Mouse (Mus musculus): ENCODE results near the gene Abr.

The Abr gene

DNA sequence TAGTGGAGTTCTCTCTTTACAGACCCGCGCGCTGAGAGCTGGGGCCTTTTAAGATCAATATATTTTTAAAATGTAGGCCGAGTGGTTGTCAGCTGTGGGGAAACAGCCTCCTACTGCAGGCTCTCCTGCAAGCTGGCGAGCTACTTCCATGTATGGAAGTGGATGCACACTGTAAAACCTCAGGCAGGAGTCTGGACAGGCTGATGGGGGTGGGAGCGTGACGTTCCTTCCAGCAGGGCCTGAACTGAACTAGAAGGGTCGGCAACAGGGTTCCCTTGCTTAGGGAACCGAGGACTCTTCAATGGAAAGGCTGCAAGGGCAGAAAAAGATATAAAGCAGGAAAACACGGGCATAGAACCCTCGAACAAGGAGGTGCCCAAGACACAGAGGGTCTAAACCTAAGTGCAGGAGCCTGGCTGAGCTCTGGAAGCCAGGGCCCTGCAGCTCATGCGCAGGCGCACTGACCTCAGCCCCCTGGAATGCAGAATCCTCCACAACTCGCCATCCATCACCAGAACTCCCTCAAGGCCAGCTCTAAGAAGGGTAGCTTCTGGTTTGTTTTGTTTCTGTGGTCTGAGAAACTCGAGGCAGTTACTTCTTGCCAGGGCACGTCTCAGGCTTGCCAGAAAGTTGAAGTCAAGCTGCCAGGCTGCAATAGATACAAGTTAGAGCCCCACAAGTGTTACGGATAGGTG is 247.5 kb downstream of the Abr start:
- DNase-seq (ENCODE audit: low spot score in 2 of 2), result no peak

DNA sequence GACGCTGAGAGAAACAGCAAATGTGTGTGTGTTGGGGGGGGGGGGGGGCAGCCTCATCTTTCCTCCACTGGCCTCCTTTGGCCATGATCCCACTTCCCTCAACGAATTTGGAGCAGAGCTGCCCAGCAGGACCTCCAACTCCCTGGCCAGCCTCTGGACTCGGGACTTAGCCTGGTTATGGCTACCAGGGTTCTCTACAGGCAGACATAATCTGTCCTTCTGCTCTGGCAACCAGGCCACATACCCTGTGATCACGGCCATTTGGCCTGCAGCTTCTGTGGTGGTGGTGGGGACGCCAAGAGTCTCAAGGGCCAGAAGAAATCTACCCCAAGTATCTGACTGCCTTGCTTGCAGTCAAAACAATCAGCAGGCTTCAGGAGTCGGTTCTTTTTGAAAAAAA is 249.6 kb downstream of the Abr start:
- DNase-seq (ENCODE audit: low spot score in 2 of 2), result no peak

DNA sequence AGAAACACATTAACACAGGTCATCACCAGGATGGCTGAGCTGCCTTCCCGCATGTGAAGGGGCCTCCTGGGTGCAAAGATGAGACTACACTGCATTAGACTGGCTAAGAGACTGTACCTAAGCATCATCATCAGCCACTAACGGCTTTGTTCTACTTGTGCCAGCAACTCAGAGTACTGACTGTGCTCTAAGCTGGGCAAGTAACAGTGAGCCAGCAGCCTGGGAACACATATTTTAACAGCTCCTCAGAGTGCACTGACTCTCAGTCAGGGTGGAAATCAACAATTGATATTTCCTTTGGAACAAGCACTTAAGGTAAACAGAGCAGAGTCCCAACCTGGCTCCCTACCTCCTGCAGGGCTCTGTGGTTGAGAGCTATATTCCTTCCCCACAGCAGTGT is 250.0 kb downstream of the Abr start:
- DNase-seq (ENCODE audit: low spot score in 2 of 2), result no peak

DNA sequence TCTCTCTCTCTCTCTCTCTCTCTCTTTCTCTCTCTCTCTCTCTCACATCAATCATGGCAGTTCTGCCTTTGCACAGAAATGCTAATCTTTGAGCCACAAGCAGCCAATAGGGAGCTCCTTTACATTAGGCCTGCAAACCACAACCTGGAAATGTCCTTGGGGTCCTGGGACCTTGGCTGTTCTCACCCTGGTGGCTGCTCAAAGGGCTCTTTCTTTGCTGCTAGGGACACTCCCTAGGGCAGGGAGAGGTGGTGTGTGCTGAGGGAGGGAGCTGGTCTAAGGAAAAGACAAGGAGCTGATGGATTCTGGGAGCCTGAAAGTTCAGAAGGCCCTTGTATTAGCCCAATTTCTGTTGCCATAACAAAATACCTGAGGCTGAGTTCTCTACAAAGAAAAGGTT is 251.6 kb downstream of the Abr start:
- no peak for DNase-seq (ENCODE audit: low spot score in 2 of 2)

All from thymus, postnatal 10 days (tissue).